Mouse (Mus musculus): Measurements from ENCODE around the gene Pcsk4.

Gene Pcsk4

DNA sequence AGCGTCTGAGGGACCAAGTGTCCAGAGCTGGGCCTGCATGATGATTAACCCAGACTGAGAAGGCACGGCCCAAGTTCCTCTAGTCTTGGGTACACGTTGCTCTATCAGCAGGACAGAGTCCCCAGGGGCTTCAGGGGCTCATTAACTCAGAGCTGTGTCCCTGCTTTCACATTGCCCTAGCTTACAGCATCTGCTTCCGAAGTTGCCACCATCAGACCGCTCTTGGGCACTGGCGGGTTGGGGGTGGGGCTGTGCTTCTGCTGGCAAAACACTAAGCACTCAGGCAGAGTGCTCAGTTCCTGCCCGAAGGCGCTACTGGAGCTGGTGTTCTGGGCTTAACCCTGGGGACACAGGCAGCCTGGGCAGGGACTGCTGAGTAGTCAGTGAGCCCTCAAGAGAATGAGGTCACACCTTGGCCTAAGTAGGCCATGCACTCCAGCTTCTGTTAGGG is 47.4 kb downstream of the Pcsk4 start:
- no peak for TF ChIP-seq GATA4 (IDR thresholded peaks at IDR 0.05; ENCODE audit: insufficient replicate concordance, low read length)

DNA sequence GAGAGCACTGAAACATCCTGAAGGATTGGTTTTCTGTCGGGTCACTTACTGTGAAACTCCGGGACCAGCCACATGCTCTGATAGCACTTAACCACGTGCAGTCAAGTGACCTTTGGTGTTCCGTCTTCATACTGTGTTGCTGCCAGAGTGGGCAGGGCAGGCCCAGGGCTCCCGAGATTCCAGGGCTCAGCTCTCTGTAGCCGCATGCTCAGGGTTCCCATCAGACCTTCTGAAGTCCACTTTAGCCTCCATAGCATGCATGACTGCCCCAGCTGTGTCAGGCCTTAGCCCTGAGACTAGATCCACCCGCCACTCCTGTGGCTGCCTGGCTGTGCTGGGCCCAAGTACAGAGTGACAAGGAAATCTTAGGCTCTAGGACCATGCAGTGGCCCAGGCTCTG is 48.0 kb downstream of the Pcsk4 start:
- TF ChIP-seq GATA4 (IDR thresholded peaks at IDR 0.05; ENCODE audit: insufficient replicate concordance, low read length) = no peak

DNA sequence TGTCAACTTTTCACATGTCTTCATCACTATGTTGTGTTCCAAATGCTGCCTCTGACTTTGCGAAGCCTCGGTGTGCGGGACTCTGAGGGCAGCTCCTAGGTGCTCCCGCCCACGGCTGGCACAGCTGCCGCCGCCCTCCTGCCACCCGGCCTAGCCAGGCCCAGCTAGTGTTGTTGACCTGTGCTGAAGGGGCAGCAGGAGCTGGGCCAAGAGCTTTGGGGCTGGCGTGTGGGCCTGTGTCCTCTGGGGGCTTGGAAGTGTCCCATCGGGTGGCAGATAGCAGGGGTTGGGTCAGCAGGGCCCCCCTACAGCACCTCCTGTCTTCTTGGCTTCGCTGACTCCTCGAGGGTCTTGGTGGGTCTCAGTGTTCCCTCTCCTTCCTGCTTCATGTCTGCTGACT is 50.0 kb downstream of the Pcsk4 start:
- TF ChIP-seq GATA4 (IDR thresholded peaks at IDR 0.05; ENCODE audit: insufficient replicate concordance, low read length) = no peak

DNA sequence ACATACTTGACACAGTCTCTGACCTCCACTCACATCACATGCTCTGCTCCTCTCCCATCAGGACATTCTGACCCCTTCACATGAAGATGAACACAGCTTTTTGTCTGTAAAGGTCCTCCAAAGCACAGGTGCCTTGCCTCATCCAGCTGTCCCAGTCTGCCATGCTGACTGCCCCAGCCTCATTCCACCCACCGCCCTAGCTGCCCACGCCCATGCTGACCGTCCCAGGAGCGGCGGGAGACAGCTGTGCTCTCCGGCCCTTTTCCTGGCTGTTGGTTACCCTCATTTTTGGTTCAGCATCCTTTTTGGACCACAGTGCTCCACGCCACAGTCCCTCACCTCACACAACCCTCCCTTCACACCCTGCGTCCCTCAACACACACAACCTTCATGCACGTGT is 50.9 kb downstream of the Pcsk4 start:
- no peak for TF ChIP-seq GATA4 (IDR thresholded peaks at IDR 0.05; ENCODE audit: insufficient replicate concordance, low read length)

DNA sequence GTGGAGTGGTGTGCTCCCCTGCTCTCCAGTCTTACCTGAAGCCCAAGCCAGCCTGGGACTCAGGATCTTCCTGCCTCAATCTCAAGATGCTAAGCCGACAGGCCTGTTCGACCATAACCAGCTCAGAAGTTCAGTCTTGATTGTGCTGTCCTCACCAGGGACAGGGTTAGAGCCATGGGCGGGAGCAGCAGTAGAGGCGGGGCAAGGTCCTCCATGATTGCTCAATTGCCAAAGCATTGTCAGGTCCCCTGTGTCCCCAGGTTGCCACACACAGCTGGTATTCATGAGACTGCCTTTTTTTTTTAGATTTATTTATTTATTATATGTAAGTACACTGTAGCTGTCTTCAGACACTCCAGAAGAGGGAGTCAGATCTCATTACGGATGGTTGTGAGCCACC is 53.1 kb downstream of the Pcsk4 start:
- no peak for TF ChIP-seq GATA4 (IDR thresholded peaks at IDR 0.05; ENCODE audit: insufficient replicate concordance, low read length)

DNA sequence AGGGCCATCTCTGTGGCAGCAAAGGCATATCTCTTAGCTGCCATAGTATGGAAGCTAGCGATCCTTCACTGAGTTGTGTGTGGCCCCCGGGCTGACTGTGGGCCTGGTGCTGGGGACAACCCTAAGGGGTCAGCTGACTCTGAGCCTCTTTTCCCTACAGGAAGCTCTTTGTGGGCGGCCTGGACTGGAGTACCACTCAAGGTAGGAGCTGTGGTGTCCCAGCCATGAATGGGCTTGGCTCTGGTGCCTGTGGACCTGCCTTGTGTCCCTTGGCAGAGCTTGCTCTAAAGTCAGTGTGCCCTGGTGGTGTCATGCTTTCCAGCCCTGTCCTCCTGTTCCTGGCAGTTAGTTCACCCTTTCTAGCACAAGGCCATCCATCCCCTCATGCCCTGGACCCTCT is 55.5 kb downstream of the Pcsk4 start:
- TF ChIP-seq GATA4 (IDR thresholded peaks at IDR 0.05; ENCODE audit: insufficient replicate concordance, low read length) = no peak

DNA sequence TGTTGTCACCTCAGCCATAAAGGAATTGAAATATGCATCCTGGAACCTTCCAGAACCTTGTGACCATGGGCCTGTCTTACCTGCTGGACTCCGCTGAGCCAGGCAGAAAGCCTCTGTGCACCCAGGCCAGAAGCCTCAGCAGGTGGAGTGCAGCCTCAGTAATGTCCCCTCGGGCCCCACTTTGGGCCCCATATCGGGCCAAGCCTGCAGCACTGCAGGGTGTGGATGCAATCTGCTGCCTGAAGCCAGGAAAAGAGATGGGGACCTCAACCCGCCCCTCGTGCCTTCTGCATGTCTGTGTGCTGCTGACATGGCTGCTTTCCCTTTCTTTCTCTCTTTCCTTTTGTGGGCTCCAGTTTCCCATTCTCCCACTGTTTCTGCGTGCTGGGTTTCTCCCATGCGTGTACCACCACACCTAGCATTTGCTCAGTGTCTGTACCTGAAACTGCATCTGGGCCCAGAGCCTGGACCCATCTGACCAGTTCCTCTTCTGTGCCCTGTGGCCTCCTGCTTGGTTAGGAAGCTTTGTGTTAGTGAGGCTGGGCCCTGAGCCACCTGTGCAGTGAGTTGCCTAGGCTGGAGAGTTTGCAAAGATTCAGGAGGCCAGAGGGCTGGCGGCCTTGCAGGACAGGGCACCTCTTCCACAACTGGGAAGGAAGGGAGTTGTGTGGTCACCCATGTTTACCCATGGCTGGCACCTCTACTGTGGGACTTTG is 57.3 kb downstream of the Pcsk4 start:
- TF ChIP-seq GATA4 (IDR thresholded peaks at IDR 0.05; ENCODE audit: insufficient replicate concordance, low read length) = no peak

Measured in liver, adult (tissue).